Mouse (Mus musculus) lung, postnatal 0 days (tissue): ENCODE measurements around the gene Polr3c. TPM values are rescaled to one million over a fixed set of nuclear protein-coding genes. Genes with fewer than 3 reads are reported as not detected.
A peak's percentile ranks its signal among the peaks of the same experiment; 100 is the strongest.

Experiments
- ATAC-seq: fragments of 200-750 bp; cut with Nextera tagmentation; 2 replicates; pipeline ENCODE4 v1.8.0; 2017; ENCODE audit warnings: moderate library complexity
- DNase-seq: peaks from one replicate; pipeline ENCODE4 v3.0.0-alpha.2; 2016; ENCODE audit warnings: low spot score
- H3K27ac ChIP-seq: fragments of 300-500 bp; sonication (generic); 2 replicates; pipeline ENCODE4 v1.5.1; 2014; ENCODE audit warnings: antibody characterized with exemption, mild to moderate bottlenecking, low read length, mixed read lengths
- H3K27me3 ChIP-seq: fragments of 300-500 bp; sonication (generic); replicated peaks from 2 replicates; pipeline ENCODE4 v1.6.1; 2014; ENCODE audit warnings: low read length, mixed read lengths; ENCODE audit not compliant: insufficient read depth
- H3K36me3 ChIP-seq: fragments of 300-500 bp; sonication (generic); 2 replicates; pipeline ENCODE4 v1.6.1; 2014; ENCODE audit warnings: low read length, mixed read lengths; ENCODE audit not compliant: insufficient read depth
- H3K4me1 ChIP-seq: fragments of 300-500 bp; sonication (generic); 2 replicates; pipeline ENCODE4 v1.6.1; 2014; ENCODE audit warnings: antibody characterized with exemption, low read depth, low read length, mixed read lengths; ENCODE audit not compliant: insufficient read depth
- H3K4me2 ChIP-seq: fragments of 300-500 bp; sonication (generic); replicated peaks from 2 replicates; pipeline ENCODE4 v1.6.1; 2014; ENCODE audit warnings: low read depth, mild to moderate bottlenecking, low read length, moderate library complexity, mixed read lengths
- H3K4me3 ChIP-seq: fragments of 300-500 bp; sonication (generic); 2 replicates; pipeline ENCODE4 v1.5.1; 2014; ENCODE audit warnings: low read depth, low read length
- H3K9ac ChIP-seq: fragments of 300-500 bp; sonication (generic); replicated peaks from 2 replicates; pipeline ENCODE4 v1.6.1; 2014; ENCODE audit warnings: low read depth, mild to moderate bottlenecking
- H3K9me3 ChIP-seq: fragments of 300-500 bp; sonication (generic); 2 replicates; pipeline ENCODE4 v1.6.1; 2016; ENCODE audit warnings: low read length, mixed read lengths
- CTCF ChIP-seq: IDR thresholded peaks from 2 replicates; pipeline ENCODE4 v1.5.1; 2016; ENCODE audit warnings: antibody characterized with exemption, mild to moderate bottlenecking
- EP300 ChIP-seq: IDR thresholded peaks from 2 replicates; pipeline ENCODE4 v1.6.1; 2016; ENCODE audit warnings: antibody characterized with exemption, mild to moderate bottlenecking, control low read depth
- WGBS: fragments of 180-500 bp; shearing (Covaris S2); extraction: QIAGEN DNeasy Blood & Tissue Kit; methylation state at CpG from one replicate; pipeline ENCODE4 v1.1.7; 2014; 5-methylcytosine and 5-hydroxymethylcytosine counted together
- polyA plus RNA-seq: library from polyadenylated mRNA; unstranded; fragments of >200 nt; fragmentation: Nextera tagmentation; extraction: Ambion mirVana; gene quantifications from 2 replicates; pipeline ENCODE4 v1.2.1, GENCODE M21; 2015

Polr3c gene
- polyA plus RNA-seq, 1 experiment from 2014 or later, result 17.9 TPM

GRCm38 (mm10) chr3:96735200-96735599 lies 7.8 kb upstream of the Polr3c start:
- Histone ChIP-seq H3K4me3 (no peak overlapping the region), H3K36me3 (no peaks in the 10 kb centered on the region), H3K4me1 (no peaks in the 10 kb centered on the region; the same call in 1 of the 2 replicates), H3K9me3 (no peaks in the 10 kb centered on the region), H3K4me2 (no peak overlapping the region), H3K27ac (no peak overlapping the region), H3K27me3 (no peaks in the 10 kb centered on the region), H3K9ac (no peak overlapping the region)
- DNase-seq (no peak), ATAC-seq (no peak)
- WGBS, result 91% methylated on average over 2 of the region's 2 CpGs
- TF ChIP-seq EP300, result no peak
- TF ChIP-seq CTCF, result no peak

- Histone ChIP-seq H3K4me2 (no peak overlapping the region), H3K9me3 (no peaks in the 10 kb centered on the region), H3K9ac (no peak overlapping the region), H3K4me1 (peaks cover 6% of the 10 kb centered on the region; the same call in 1 of the 2 replicates), H3K27ac (no peak overlapping the region), H3K4me3 (no peak overlapping the region), H3K36me3 (no peaks in the 10 kb centered on the region), H3K27me3 (no peaks in the 10 kb centered on the region)
- DNase-seq (no peak), ATAC-seq (no peak)
- WGBS, result 96% methylated on average over 1 of the region's 1 CpGs
- TF ChIP-seq CTCF (no peak), EP300 (no peak)
Measured at GRCm38 (mm10) chr3:96733984-96734383, 6.6 kb upstream of the Polr3c start.

GRCm38 (mm10) chr3:96730785-96731184 lies 3.4 kb upstream of the Polr3c start:
- 75% methylated on average over 5 of the region's 5 CpGs for WGBS
- no peaks in the 10 kb centered on the region for H3K36me3 ChIP-seq
- no peak overlapping the region for H3K4me2 ChIP-seq
- TF ChIP-seq CTCF (no peak), EP300 (no peak)
- no peaks in the 10 kb centered on the region for H3K27me3 ChIP-seq
- DNase-seq (no peak), ATAC-seq (no peak)
- no peak overlapping the region for H3K9ac ChIP-seq
- no peak overlapping the region for H3K4me3 ChIP-seq
- H3K27ac ChIP-seq, result no peak overlapping the region
- H3K4me1 ChIP-seq, result peaks cover 12% of the 10 kb centered on the region; the same call in 1 of the 2 replicates
- no peaks in the 10 kb centered on the region for H3K9me3 ChIP-seq

- TF ChIP-seq EP300 (no peak), CTCF (peak; percentile 45)
- Histone ChIP-seq H3K27me3 (no peaks in the 10 kb centered on the region), H3K4me1 (peaks cover 12% of the 10 kb centered on the region; the same call in 1 of the 2 replicates), H3K27ac (no peak overlapping the region), H3K9me3 (no peaks in the 10 kb centered on the region), H3K9ac (no peak overlapping the region), H3K4me3 (no peak overlapping the region), H3K4me2 (peak overlapping the region; percentile 75; the same call in 1 of the 2 replicates), H3K36me3 (no peaks in the 10 kb centered on the region)
- DNase-seq, result peak; percentile 48
- no peak for ATAC-seq
- WGBS, result 34% methylated on average over 3 of the region's 3 CpGs
Measured at GRCm38 (mm10) chr3:96729403-96729784, 2.0 kb upstream of the Polr3c start.

- no peaks in the 10 kb centered on the region for H3K27me3 ChIP-seq
- WGBS, result 35% methylated on average over 7 of the region's 7 CpGs
- no peak overlapping the region for H3K27ac ChIP-seq
- TF ChIP-seq EP300 (no peak), CTCF (no peak)
- no peak for DNase-seq
- peaks cover 12% of the 10 kb centered on the region; the same call in 1 of the 2 replicates for H3K4me1 ChIP-seq
- ATAC-seq, result no peak
- H3K36me3 ChIP-seq, result no peaks in the 10 kb centered on the region
- H3K9me3 ChIP-seq, result no peaks in the 10 kb centered on the region
- peak overlapping the region; percentile 94 for H3K4me3 ChIP-seq
- H3K4me2 ChIP-seq, result peak overlapping the region; percentile 75
- 0 out of 2 replicates have a peak overlapping the region, but pooled peaks have one; percentile 88 for H3K9ac ChIP-seq
Measured at GRCm38 (mm10) chr3:96728634-96729402, 1.4 kb upstream of the Polr3c start.

- under 1% methylated on average over 38 of the region's 42 CpGs for WGBS
- H3K36me3 ChIP-seq, result no peaks in the 10 kb centered on the region; the same call in 1 of the 2 replicates
- DNase-seq (peak; percentile 63), ATAC-seq (no peak; the same call in 1 of the 2 replicates)
- peaks cover 12% of the 10 kb centered on the region; the same call in 1 of the 2 replicates for H3K4me1 ChIP-seq
- H3K9ac ChIP-seq, result peak overlapping the region; percentile 88
- H3K4me2 ChIP-seq, result peak overlapping the region; percentile 75
- H3K4me3 ChIP-seq, result peak overlapping the region; percentile 94
- no peaks in the 10 kb centered on the region for H3K9me3 ChIP-seq
- TF ChIP-seq EP300 (no peak), CTCF (no peak)
- H3K27ac ChIP-seq, result peak overlapping the region; percentile 93
- H3K27me3 ChIP-seq, result no peaks in the 10 kb centered on the region
Measured at GRCm38 (mm10) chr3:96727828-96728633, 603 bp upstream of the Polr3c start.
